8 mouse cellular contexts compared by ENCODE assay signal in genomic region chr1:86634751-86635359, GRCm38 (mm10). TPM values are rescaled to one million over a fixed set of nuclear protein-coding genes. Genes with fewer than 3 reads are reported as not detected.
DNase-seq lines count a peak whose midpoint lies in the region; ATAC-seq and TF ChIP-seq lines count a peak whose summit lies in the region.

No protein-coding gene starts in this region.

- H3K4me1 ChIP-seq in lung, postnatal 0 days (ENCODE audit: insufficient read depth, low read depth, low read length): no peaks in the 10 kb centered on the region
- H3K4me1 ChIP-seq in forebrain, embryonic 12.5 days: peaks cover 7% of the 10 kb centered on the region
- H3K4me1 ChIP-seq in limb, embryonic 13.5 days: peaks cover 26% of the 10 kb centered on the region
- no peaks in the 10 kb centered on the region for H3K4me1 ChIP-seq in stomach, postnatal 0 days (replicated peaks; ENCODE audit: control insufficient read depth, insufficient read depth)

- H3K27me3 ChIP-seq in lung, postnatal 0 days (replicated peaks; ENCODE audit: insufficient read depth, low read length): no peaks in the 10 kb centered on the region
- H3K27me3 ChIP-seq in forebrain, embryonic 12.5 days: no peaks in the 10 kb centered on the region
- H3K27me3 ChIP-seq in limb, embryonic 13.5 days: no peaks in the 10 kb centered on the region
- H3K27me3 ChIP-seq in stomach, postnatal 0 days (ENCODE audit: control insufficient read depth, insufficient read depth, low read length): no peaks in the 10 kb centered on the region

- ATAC-seq in lung, postnatal 0 days: peak; percentile 70; the same call in 1 of the 2 replicates
- ATAC-seq in forebrain, embryonic 12.5 days (ENCODE audit: low FRiP score): peak; percentile 85
- peak; percentile 73; the same call in 1 of the 2 replicates for ATAC-seq in limb, embryonic 13.5 days (ENCODE audit: low FRiP score, low read depth)
- ATAC-seq in stomach, postnatal 0 days (ENCODE audit: low FRiP score, low TSS enrichment): peak; percentile 63

- H3K9ac ChIP-seq in lung, postnatal 0 days (replicated peaks; ENCODE audit: low read depth): no peak overlapping the region
- H3K9ac ChIP-seq in forebrain, embryonic 12.5 days: no peak overlapping the region
- H3K9ac ChIP-seq in limb, embryonic 13.5 days: no peak overlapping the region
- no peak overlapping the region for H3K9ac ChIP-seq in stomach, postnatal 0 days (ENCODE audit: low read length)

- no peaks in the 10 kb centered on the region for H3K36me3 ChIP-seq in lung, postnatal 0 days (ENCODE audit: insufficient read depth, low read length)
- no peaks in the 10 kb centered on the region for H3K36me3 ChIP-seq in forebrain, embryonic 12.5 days (replicated peaks)
- H3K36me3 ChIP-seq in limb, embryonic 13.5 days: no peaks in the 10 kb centered on the region
- H3K36me3 ChIP-seq in stomach, postnatal 0 days (ENCODE audit: control insufficient read depth, insufficient read depth, low read length): no peaks in the 10 kb centered on the region

- H3K4me2 ChIP-seq in lung, postnatal 0 days (replicated peaks; ENCODE audit: low read depth, low read length): no peak overlapping the region
- H3K4me2 ChIP-seq in forebrain, embryonic 12.5 days: peak overlapping the region; percentile 33
- peak overlapping the region; percentile 36 for H3K4me2 ChIP-seq in limb, embryonic 13.5 days (replicated peaks)
- no peak overlapping the region for H3K4me2 ChIP-seq in stomach, postnatal 0 days (replicated peaks; ENCODE audit: low read depth)

- WGBS in lung, postnatal 0 days: 50% methylated on average over 6 of the region's 6 CpGs
- 51% methylated on average over 6 of the region's 6 CpGs for WGBS in forebrain, embryonic 12.5 days
- WGBS in limb, embryonic 13.5 days: 60% methylated on average over 6 of the region's 6 CpGs
- 60% methylated on average over 6 of the region's 6 CpGs for WGBS in stomach, postnatal 0 days

- TF ChIP-seq CTCF in lung, postnatal 0 days (IDR thresholded peaks at IDR 0.05): no peak
- no peak for TF ChIP-seq CTCF in stomach, postnatal 0 days (IDR thresholded peaks at IDR 0.05; ENCODE audit: low read depth)

- no peak for TF ChIP-seq EP300 in lung, postnatal 0 days (IDR thresholded peaks at IDR 0.05)
- no peak for TF ChIP-seq EP300 in stomach, postnatal 0 days (optimal IDR thresholded peaks at IDR 0.05)

- H3K9me3 ChIP-seq in lung, postnatal 0 days (ENCODE audit: low read length): no peaks in the 10 kb centered on the region
- no peaks in the 10 kb centered on the region for H3K9me3 ChIP-seq in forebrain, embryonic 12.5 days
- no peaks in the 10 kb centered on the region for H3K9me3 ChIP-seq in limb, embryonic 13.5 days
- H3K9me3 ChIP-seq in stomach, postnatal 0 days (ENCODE audit: control insufficient read depth, low read length): no peaks in the 10 kb centered on the region

- no peak overlapping the region for H3K27ac ChIP-seq in lung, postnatal 0 days (ENCODE audit: low read length)
- H3K27ac ChIP-seq in forebrain, embryonic 12.5 days: no peak overlapping the region
- H3K27ac ChIP-seq in limb, embryonic 13.5 days: no peak overlapping the region
- no peak overlapping the region for H3K27ac ChIP-seq in stomach, postnatal 0 days (replicated peaks)

- H3K4me3 ChIP-seq in lung, postnatal 0 days (ENCODE audit: low read depth, low read length): no peak overlapping the region
- H3K4me3 ChIP-seq in forebrain, embryonic 12.5 days (replicated peaks): no peak overlapping the region
- no peak overlapping the region for H3K4me3 ChIP-seq in limb, embryonic 13.5 days
- no peak overlapping the region for H3K4me3 ChIP-seq in stomach, postnatal 0 days (ENCODE audit: low read depth, low read length)

- DNase-seq in lung, postnatal 0 days (ENCODE audit: low spot score): peak; percentile 62
- DNase-seq in lung, postnatal 14 days: no peak
- no peak for DNase-seq in stomach, postnatal 0 days (ENCODE audit: low spot score)
- no peak for DNase-seq in adrenal gland, adult 8-10 months
- DNase-seq in frontal cortex, postnatal 10 days (ENCODE audit: low spot score in 2 of 2): no peak
- DNase-seq in right cerebral cortex, postnatal 14 days: no peak

RNA-seq across cellular contexts. Expression of gene Nppc, which starts 35.5 kb away (rescaled TPM):
- polyA plus RNA-seq in lung, postnatal 0 days (2015; fragmentation: Nextera tagmentation; extraction: Ambion mirVana): 4.0 and 4.6 TPM in 2 replicates
- 0.83 and 1.6 TPM in 2 replicates for polyA plus RNA-seq in forebrain, embryonic 12.5 days (2016; fragmentation: Nextera tagmentation; extraction: Ambion mirVana)
- 5.3 and 5.9 TPM in 2 replicates for polyA plus RNA-seq in limb, embryonic 13.5 days (2015; fragmentation: Nextera tagmentation; extraction: Ambion mirVana)
- 3.5 and 4.1 TPM in 2 replicates for polyA plus RNA-seq in stomach, postnatal 0 days (2015; fragmentation: Nextera tagmentation; extraction: Ambion mirVana)
- not detected for total RNA-seq in adrenal gland, adult 8-10 months (2022)

RNA-seq across cellular contexts. Expression of gene Cops7b, which starts 52.2 kb away (rescaled TPM):
- 18.0 and 19.3 TPM in 2 replicates for polyA plus RNA-seq in lung, postnatal 0 days (2015; fragmentation: Nextera tagmentation; extraction: Ambion mirVana)
- 59.9 and 64.6 TPM in 2 replicates for polyA plus RNA-seq in forebrain, embryonic 12.5 days (2016; fragmentation: Nextera tagmentation; extraction: Ambion mirVana)
- polyA plus RNA-seq in limb, embryonic 13.5 days (2015; fragmentation: Nextera tagmentation; extraction: Ambion mirVana): 52.9 and 53.3 TPM in 2 replicates
- polyA plus RNA-seq in stomach, postnatal 0 days (2015; fragmentation: Nextera tagmentation; extraction: Ambion mirVana): 14.9 and 16.2 TPM in 2 replicates
- total RNA-seq in adrenal gland, adult 8-10 months (2022): 10 to 100 TPM; 13.1 to 16.3 (median 14.6) TPM

RNA-seq across cellular contexts. Expression of gene Pde6d, which starts 52.4 kb away (rescaled TPM):
- 43.4 and 50.4 TPM in 2 replicates for polyA plus RNA-seq in lung, postnatal 0 days (2015; fragmentation: Nextera tagmentation; extraction: Ambion mirVana)
- polyA plus RNA-seq in forebrain, embryonic 12.5 days (2016; fragmentation: Nextera tagmentation; extraction: Ambion mirVana): 91.7 TPM in 2 replicates
- polyA plus RNA-seq in limb, embryonic 13.5 days (2015; fragmentation: Nextera tagmentation; extraction: Ambion mirVana): 74.2 and 75.8 TPM in 2 replicates
- 33.6 and 38.2 TPM in 2 replicates for polyA plus RNA-seq in stomach, postnatal 0 days (2015; fragmentation: Nextera tagmentation; extraction: Ambion mirVana)
- total RNA-seq in adrenal gland, adult 8-10 months (2022): 10 to 100 TPM; 36.8 to 47.2 (median 42.3) TPM

Comparison
In these comparisons a context has a peak if more than half of its experiments do, and no peak if none do; other contexts are left out.
1. H3K4me2 ChIP-seq: peak in forebrain, embryonic 12.5 days (single experiment) and limb, embryonic 13.5 days (single experiment); none in lung, postnatal 0 days (single experiment) and stomach, postnatal 0 days (single experiment).
2. Peak in every context shown above with its lines, with median percentiles within 50 percentile points of each other: ATAC-seq.